Mouse (Mus musculus) kidney, postnatal 14 days (tissue): ENCODE data around the gene Kcnk4.
"Not testable (repeated sequence)": the region's sequence is repeated elsewhere in the genome, so short reads cannot be mapped to it uniquely, and the experiment has no call there.

Source experiments
- DNase-seq: peaks from one replicate; pipeline ENCODE4 v3.0.0; 2022; ENCODE audit warnings: mixed read lengths

Kcnk4 gene

DNA sequence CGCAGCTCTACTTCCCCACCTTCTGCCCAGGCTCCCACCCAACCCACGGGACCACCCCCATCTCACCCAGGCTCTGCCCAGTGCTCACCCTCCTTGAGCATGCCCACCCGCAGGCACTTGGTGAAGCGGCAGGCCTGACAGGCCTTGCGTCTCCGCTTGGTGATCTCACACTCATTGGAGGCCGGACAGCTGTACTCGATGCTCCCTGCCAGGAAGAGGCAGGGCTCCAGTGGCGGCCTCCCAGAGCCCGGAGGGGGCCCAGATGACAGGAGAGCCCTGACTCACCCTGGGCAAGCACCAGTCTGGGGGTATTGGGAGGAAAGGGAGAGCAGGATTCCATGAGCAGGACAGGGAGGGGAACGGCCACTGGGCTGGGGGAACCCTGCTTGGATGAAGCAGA, 20.3 kb downstream of the Kcnk4 start:
- DNase-seq = no peak

GRCm38 (mm10) chr19:6913036-6913435, 21.3 kb downstream of the Kcnk4 start:
- DNase-seq = no peak

GRCm38 (mm10) chr19:6912205-6912970, 21.9 kb downstream of the Kcnk4 start:
- DNase-seq = no peak

GRCm38 (mm10) chr19:6911101-6912074, 22.9 kb downstream of the Kcnk4 start:
- no peak for DNase-seq

- DNase-seq = peak; percentile 75
Measured at GRCm38 (mm10) chr19:6910306-6910705, 24.0 kb downstream of the Kcnk4 start.

DNA sequence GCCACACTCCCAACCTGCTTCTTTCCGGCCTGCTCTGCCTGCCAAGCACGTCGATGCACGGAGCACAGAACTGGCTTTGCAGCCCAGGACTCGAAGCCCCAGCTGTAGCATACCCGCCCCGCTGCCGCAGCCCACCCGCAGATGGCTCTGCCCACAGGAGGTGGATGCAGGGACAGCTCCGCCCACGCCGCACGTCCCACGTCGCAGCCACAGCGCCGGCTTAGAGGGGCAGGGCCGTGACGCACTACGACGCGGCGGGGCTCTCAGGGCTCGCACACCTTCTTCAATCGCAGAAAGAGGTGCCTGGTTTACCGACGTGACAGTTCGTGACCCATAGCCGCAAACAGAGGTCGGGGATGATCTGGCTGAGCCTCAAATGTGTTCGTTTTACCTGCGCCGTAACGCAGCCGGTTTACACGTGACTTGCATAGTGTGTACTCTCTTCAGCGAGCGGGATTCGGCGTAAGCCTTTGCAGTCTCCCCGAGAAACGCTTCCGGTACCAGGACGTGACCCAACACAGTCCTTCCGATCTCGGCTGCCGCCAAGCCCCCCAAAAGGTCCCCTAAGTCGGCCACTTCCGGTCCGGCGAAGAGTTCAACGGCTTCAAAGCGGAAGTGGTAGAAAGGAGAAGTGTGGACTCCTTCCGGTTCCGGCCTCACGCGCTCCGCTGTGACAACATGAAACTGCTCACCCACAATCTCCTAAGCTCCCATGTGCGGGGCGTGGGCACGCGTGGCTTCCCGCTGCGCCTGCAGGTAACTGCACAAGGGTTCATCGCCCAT, 24.6 kb downstream of the Kcnk4 start, which contains the start of the genes Trmt112 and Prdx5:
Gene Trmt112 (plus strand): TSS at position 192 of the 783 bp plus-strand sequence.
Gene Prdx5 (minus strand): TSS at position 600 of the 783 bp plus-strand sequence.
- peak; percentile 96 for DNase-seq

- DNase-seq = peak; percentile 32
Measured at GRCm38 (mm10) chr19:6909021-6909420, 25.3 kb downstream of the Kcnk4 start.

GRCm38 (mm10) chr19:6907811-6908540, 26.3 kb downstream of the Kcnk4 start:
- no peak for DNase-seq

DNA sequence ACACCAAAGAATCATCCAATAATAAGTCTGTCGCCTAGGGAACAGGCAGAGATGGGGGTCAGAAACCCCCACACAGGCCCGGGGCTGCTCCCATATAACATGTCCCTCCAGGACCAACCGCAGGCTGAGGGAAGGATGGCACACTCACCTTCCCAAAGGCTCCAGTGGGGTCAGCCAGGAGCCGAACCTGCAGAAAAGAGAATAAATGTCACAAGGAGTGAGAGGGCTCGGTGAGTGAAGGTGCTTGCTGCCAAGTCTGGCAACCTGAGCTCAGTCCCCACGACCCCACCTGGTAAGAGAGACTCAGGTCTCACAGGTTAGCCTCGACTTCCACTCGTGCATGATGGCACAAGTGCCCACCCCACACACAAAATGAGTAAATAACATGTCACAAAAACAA, 27.2 kb downstream of the Kcnk4 start:
- no peak for DNase-seq

DNA sequence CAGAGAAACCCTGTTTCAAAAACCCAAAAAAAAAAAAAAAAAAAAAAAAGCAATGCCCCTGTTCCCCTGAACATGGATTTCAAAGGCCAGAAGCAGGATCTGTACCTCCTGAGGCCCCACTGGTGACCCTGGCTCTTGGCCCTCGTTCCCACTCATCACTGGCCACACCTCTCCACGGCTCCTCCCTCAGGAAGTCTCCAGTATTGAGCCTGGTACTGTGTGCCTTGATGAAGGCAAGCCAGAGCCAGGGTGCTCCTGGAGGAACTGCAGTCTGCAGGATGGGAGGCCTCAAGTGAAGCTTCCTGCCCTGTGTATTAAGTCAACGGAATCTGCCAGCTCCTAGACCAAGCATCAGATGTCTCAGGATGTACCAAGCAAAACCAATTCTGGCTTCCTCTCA, 28.1 kb downstream of the Kcnk4 start:
- no peak for DNase-seq

DNA sequence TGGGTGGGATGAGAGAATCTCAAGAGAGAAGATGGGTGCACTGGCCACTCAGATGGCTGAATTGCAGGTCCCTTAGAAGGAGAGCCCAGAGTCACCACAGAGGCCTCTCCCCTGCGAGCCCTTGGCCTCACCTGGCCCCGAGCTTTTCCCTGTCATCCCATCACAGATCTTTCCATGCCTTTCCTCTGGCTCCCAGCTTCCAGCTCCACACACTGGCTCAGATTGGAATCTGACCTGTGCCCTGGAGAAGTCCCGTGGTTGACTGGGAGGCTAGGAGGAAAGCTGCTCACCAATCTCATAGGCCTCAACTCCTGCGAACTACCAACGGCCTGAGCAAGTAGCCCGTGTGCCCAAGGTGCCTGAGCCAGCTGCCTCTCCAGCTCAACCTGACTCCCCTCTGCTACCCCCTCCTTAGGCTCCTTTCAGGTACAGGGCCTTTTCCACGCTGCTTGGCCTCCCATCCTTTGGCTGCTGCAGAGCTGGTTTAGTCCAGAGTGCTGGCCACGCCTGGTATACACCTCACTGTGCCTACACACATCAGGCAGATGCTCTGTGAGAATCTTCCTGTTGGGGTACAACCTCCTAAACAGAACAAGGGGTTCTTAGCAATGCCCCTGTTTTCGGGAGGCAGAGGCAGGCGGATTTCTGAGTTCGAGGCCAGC, 28.7 kb downstream of the Kcnk4 start:
- no peak for DNase-seq

DNA sequence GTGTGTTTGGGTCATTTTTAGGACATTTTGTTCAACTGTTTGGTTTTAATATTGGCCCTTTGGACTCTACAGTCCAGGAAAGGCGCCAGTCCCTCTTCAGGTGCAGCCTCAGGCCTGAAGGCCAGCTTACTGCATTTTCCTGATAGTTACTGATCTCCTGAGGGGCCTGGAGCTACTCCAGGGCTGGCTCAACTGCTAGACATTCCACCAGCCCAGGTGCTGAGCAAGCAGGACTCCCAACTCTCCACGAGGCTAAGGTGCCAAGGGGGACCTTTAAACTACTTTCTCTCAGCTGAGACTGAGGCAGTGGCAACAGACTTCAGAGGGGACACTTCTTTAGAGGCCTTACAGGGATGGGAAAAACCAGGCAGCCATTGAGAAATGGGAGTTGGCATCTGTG, 29.5 kb downstream of the Kcnk4 start:
- peak; percentile 85 for DNase-seq

GRCm38 (mm10) chr19:6903031-6903430, 31.3 kb downstream of the Kcnk4 start:
- DNase-seq = peak; percentile 65

- no peak for DNase-seq
Measured at GRCm38 (mm10) chr19:6899641-6900040, 34.7 kb downstream of the Kcnk4 start.

- not testable (repeated sequence) for DNase-seq
Measured at GRCm38 (mm10) chr19:6895608-6896305, 38.6 kb downstream of the Kcnk4 start.

DNA sequence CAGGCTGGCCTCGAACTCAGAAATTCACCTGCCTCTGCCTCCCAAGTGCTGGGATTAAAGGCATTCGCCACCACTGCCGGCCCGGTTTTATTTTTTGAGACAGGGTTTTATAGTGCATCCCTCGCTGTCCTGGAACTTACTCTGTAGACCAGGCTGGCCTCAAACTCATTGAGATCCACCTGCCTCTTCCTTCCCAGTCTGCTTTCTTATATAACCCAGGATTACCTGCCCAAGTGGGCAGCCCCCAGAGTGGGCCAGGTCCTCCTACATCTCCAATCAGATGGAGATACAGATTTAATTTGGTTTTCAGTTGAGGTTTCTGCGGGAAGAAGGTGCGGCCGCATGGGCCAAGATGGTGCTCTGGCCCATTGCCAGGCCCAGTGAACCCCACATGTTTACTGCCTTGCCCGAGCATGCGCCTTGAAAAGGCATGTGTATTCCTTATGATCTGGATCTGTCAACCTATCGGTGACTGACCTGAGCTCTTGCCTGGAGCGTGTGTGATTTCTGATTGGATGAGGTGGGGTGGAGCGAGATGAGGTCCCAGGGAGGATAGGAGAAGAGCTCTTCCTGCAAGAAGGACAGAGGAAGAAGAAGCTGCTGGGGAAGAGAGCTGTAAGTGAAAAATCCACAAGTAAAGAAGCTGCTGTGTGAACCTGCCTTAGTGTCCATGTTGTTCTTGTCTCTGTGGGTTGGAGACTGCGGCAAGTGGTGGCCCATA, 40.4 kb downstream of the Kcnk4 start:
- DNase-seq = no peak

DNA sequence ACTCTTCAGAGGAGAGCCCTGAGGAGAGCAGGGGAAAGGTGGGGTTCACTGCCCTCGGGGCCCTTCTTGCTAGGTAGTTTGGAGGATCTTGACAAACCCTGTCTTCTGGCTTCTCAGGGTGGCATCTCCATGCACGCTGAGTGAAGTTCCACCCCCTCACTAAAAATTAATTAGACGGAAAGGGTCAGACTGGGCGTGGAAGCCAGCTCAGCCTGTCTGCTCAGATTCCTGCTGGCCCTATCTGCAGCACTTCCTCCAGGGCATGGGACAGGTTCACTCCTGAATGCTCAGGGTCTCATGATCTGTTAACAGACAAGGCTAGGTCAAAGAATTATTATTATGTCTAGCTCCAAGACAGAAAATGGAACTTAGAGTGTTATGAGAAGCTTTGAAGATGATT, 41.8 kb downstream of the Kcnk4 start:
- DNase-seq = peak; percentile 29

- no peak for DNase-seq
Measured at GRCm38 (mm10) chr19:6877965-6878364, 56.4 kb downstream of the Kcnk4 start.

- DNase-seq = no peak
Measured at GRCm38 (mm10) chr19:6876799-6877198, 57.5 kb downstream of the Kcnk4 start.

GRCm38 (mm10) chr19:6875834-6876233, 58.5 kb downstream of the Kcnk4 start:
- no peak for DNase-seq
